Mouse (Mus musculus): ENCODE data around the gene Emc8. TPM values are rescaled to one million over a fixed set of nuclear protein-coding genes. Genes with fewer than 3 reads are reported as not detected.
A peak's percentile ranks its signal among the peaks of the same experiment; 100 is the strongest.

Gene Emc8
- polyA plus RNA-seq, 2 experiments = 45.5 to 122 TPM

DNA sequence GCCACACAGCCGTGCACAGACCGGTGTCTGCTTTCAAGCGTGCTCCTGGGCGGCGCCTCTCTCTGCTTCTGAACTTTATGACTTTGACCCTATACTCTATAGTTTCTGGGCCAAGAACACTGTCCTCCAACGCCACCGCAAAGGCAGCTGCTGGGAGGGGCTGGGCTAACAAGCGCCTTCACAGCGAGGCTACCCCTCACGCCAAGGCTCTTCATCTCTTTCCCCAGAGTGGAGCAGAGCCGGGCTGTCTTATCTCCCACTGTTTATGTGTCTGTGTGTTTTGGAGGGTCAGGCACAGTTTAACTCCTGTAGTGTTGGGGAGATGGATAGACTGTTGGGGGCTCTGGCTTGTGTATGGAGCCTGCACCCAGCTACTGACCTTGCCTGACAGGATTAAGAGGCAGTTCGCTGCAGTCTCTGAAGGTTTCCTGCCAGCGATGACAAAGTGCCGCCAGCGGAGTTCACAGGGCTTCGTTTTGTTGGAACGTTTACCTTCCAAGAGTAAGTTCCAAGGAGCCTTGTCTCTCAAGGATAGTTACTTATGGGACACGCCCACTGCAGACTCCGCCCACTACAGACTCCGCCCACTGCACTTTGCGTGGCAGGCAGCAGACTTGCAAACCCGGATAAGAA, 25.6 kb upstream of the Emc8 start:
- Histone ChIP-seq H3K4me1 (replicated peaks; ENCODE audit: control insufficient read depth in 2 of 2, insufficient read depth in 2 of 2, low read length in 1 of 2) (peaks cover 0 to 18% of the 10 kb centered on the region in 2 experiments; a peak in 1 of 4 replicates), H3K4me3 (ENCODE audit: insufficient read depth in 1 of 2, low read depth in 2 of 2, low read length in 2 of 2) (no peak overlapping the region), H3K27ac (no peak overlapping the region), H3K27me3 (ENCODE audit: control insufficient read depth, insufficient read depth, low read length) (no peaks in the 10 kb centered on the region), H3K36me3 (replicated peaks; ENCODE audit: control insufficient read depth, insufficient read depth, low read depth) (no peaks in the 10 kb centered on the region), H3K9ac (replicated peaks) (no peak overlapping the region), H3K9me3 (ENCODE audit: control insufficient read depth, low read length) (no peaks in the 10 kb centered on the region), H3K4me2 (ENCODE audit: low read depth) (no peak overlapping the region)
- ATAC-seq (ENCODE audit: insufficient read depth) (no peak), DNase-seq (ENCODE audit: low read depth in 3 of 3, low spot score in 3 of 3) (peak in 2 of 3 experiments; percentile 39 to 46)
- no peak for TF ChIP-seq CTCF (IDR thresholded peaks at IDR 0.05; ENCODE audit: low read depth)
- TF ChIP-seq EP300 (IDR thresholded peaks at IDR 0.05; ENCODE audit: low read depth) = no peak
- 45% methylated on average over 22 of the region's 22 CpGs for WGBS (ENCODE audit: insufficient replicate concordance)

DNA sequence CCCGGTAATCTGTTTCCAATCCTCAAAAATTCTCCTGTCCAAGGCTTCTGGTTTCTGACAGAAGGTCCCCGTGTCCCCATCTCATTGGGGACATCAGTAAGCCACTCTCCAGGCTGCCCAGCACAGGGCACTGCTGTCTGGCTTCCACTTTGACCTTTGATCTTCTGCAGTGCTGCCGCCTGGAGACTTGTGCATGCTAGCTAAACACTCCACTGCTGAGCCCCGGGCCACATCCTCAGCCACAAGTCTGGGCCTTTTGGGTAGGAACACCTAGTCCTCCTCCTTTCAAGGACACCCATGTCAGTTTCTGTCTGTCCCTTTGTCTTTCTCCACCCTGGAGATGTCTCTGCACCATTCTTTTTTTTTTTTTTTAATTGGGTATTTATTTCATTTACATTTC, 24.6 kb upstream of the Emc8 start:
- no peak overlapping the region for H3K9ac ChIP-seq (replicated peaks)
- WGBS (ENCODE audit: insufficient replicate concordance) = 73% methylated on average over 4 of the region's 4 CpGs
- no peak overlapping the region for H3K4me3 ChIP-seq (ENCODE audit: insufficient read depth in 1 of 2, low read depth in 2 of 2, low read length in 2 of 2)
- peaks cover 0 to 18% of the 10 kb centered on the region in 2 experiments; a peak in 1 of 4 replicates for H3K4me1 ChIP-seq (replicated peaks; ENCODE audit: control insufficient read depth in 2 of 2, insufficient read depth in 2 of 2, low read length in 1 of 2)
- no peak for ATAC-seq (ENCODE audit: insufficient read depth)
- H3K27ac ChIP-seq = no peak overlapping the region
- DNase-seq (ENCODE audit: low read depth in 3 of 3, low spot score in 3 of 3) = no peak
- H3K9me3 ChIP-seq (ENCODE audit: control insufficient read depth, low read length) = no peaks in the 10 kb centered on the region
- H3K36me3 ChIP-seq (replicated peaks; ENCODE audit: control insufficient read depth, insufficient read depth, low read depth) = no peaks in the 10 kb centered on the region
- H3K4me2 ChIP-seq (ENCODE audit: low read depth) = no peak overlapping the region
- no peaks in the 10 kb centered on the region for H3K27me3 ChIP-seq (ENCODE audit: control insufficient read depth, insufficient read depth, low read length)
- TF ChIP-seq EP300 (IDR thresholded peaks at IDR 0.05; ENCODE audit: low read depth) = no peak
- no peak for TF ChIP-seq CTCF (IDR thresholded peaks at IDR 0.05; ENCODE audit: low read depth)

DNA sequence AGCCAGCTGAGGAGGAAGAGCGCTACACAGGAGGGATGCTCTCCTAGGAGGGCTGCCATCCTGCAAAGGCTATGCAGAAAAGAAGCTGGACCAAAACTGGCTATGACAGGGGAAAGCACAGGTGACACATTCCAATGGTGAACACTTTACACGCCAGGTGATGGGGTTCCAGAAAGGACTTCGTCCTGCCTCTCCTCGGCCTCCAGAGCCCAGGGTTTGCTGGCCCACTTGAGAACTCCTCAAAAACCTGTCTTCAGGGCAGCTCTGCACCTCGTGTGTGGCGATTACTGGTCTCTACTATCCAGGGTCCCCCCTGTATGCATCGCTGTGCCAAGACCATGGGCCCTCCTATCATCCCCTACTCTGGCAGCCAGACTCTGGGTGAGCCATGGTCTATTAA, 20.1 kb upstream of the Emc8 start:
- peaks cover 0 to 4% of the 10 kb centered on the region in 2 experiments; a peak in 1 of 4 replicates for H3K4me1 ChIP-seq (replicated peaks; ENCODE audit: control insufficient read depth in 2 of 2, insufficient read depth in 2 of 2, low read length in 1 of 2)

DNA sequence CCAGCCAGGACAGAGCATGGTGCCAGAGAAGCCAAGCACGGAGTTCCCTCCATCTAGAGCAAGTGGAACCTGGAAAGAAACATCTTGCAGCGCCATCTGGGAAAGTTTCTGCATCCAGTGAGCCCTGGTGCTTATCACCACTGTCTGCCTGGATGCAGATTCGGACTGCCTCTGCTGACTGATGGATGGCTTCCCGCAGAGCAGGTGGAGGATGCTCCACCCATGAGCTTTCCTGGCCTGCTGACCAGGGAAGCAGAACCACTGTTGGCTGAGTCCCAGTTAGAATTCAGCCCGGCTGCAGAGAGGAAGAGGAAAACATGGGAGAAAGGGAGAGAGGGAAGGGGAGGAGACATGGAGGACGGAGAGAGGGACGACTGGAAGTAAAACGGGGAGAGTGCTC, 19.4 kb upstream of the Emc8 start:
- Histone ChIP-seq H3K36me3 (replicated peaks; ENCODE audit: control insufficient read depth, insufficient read depth, low read depth) (no peaks in the 10 kb centered on the region), H3K9me3 (ENCODE audit: control insufficient read depth, low read length) (no peaks in the 10 kb centered on the region), H3K4me1 (replicated peaks; ENCODE audit: control insufficient read depth in 2 of 2, insufficient read depth in 2 of 2, low read length in 1 of 2) (peaks cover 0 to 4% of the 10 kb centered on the region in 2 experiments; a peak in 1 of 4 replicates), H3K27ac (no peak overlapping the region), H3K9ac (replicated peaks) (no peak overlapping the region), H3K27me3 (ENCODE audit: control insufficient read depth, insufficient read depth, low read length) (no peaks in the 10 kb centered on the region), H3K4me2 (ENCODE audit: low read depth) (no peak overlapping the region), H3K4me3 (ENCODE audit: insufficient read depth in 1 of 2, low read depth in 2 of 2, low read length in 2 of 2) (no peak overlapping the region)
- TF ChIP-seq CTCF (IDR thresholded peaks at IDR 0.05; ENCODE audit: low read depth) = no peak
- no peak for TF ChIP-seq EP300 (IDR thresholded peaks at IDR 0.05; ENCODE audit: low read depth)
- 52% methylated on average over 8 of the region's 8 CpGs for WGBS (ENCODE audit: insufficient replicate concordance)
- no peak for DNase-seq (ENCODE audit: low read depth in 3 of 3, low spot score in 3 of 3)
- ATAC-seq (ENCODE audit: insufficient read depth) = no peak

More for the DNA sequence above, 20.1 kb upstream of the Emc8 start:
- H3K9me3 ChIP-seq (ENCODE audit: control insufficient read depth, low read length) = no peaks in the 10 kb centered on the region
- TF ChIP-seq EP300 (IDR thresholded peaks at IDR 0.05; ENCODE audit: low read depth) (no peak), CTCF (IDR thresholded peaks at IDR 0.05; ENCODE audit: low read depth) (no peak)
- ATAC-seq (ENCODE audit: insufficient read depth) (no peak), DNase-seq (ENCODE audit: low read depth in 3 of 3, low spot score in 3 of 3) (no peak)
- no peak overlapping the region for H3K4me2 ChIP-seq (ENCODE audit: low read depth)
- H3K27ac ChIP-seq = no peak overlapping the region
- no peaks in the 10 kb centered on the region for H3K27me3 ChIP-seq (ENCODE audit: control insufficient read depth, insufficient read depth, low read length)
- WGBS (ENCODE audit: insufficient replicate concordance) = 63% methylated on average over 7 of the region's 7 CpGs
- no peak overlapping the region for H3K9ac ChIP-seq (replicated peaks)
- no peak overlapping the region for H3K4me3 ChIP-seq (ENCODE audit: insufficient read depth in 1 of 2, low read depth in 2 of 2, low read length in 2 of 2)
- no peaks in the 10 kb centered on the region for H3K36me3 ChIP-seq (replicated peaks; ENCODE audit: control insufficient read depth, insufficient read depth, low read depth)

DNA sequence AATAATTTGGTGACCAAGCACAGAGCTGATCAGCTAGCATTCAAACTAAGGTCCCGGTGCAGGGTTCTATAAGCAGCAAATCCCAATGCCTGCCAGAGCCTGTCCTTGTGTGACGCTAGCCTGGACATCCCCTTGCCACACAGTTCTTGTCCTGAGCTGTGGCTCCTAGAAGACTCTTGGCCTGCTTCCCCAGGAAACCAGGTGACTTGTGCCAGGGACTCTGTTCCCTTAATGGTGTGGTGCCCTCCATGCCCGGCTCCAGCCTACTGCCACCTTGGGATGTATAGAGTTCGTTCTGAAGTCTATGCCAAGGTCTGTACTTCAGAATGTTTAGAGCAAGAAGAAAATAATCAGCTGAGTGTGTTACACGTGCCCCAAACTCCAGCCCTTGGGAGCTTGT, 18.2 kb upstream of the Emc8 start:
- H3K36me3 ChIP-seq (replicated peaks; ENCODE audit: control insufficient read depth, insufficient read depth, low read depth) = no peaks in the 10 kb centered on the region
- no peaks in the 10 kb centered on the region for H3K4me1 ChIP-seq (replicated peaks; ENCODE audit: control insufficient read depth in 2 of 2, insufficient read depth in 2 of 2, low read length in 1 of 2)
- ATAC-seq (ENCODE audit: insufficient read depth) (0 out of 2 replicates have a peak, but pooled peaks have one; percentile 2), DNase-seq (ENCODE audit: low read depth in 3 of 3, low spot score in 3 of 3) (no peak)
- no peak overlapping the region for H3K4me3 ChIP-seq (ENCODE audit: insufficient read depth in 1 of 2, low read depth in 2 of 2, low read length in 2 of 2)
- no peaks in the 10 kb centered on the region for H3K27me3 ChIP-seq (ENCODE audit: control insufficient read depth, insufficient read depth, low read length)
- no peak for TF ChIP-seq CTCF (IDR thresholded peaks at IDR 0.05; ENCODE audit: low read depth)
- no peak for TF ChIP-seq EP300 (IDR thresholded peaks at IDR 0.05; ENCODE audit: low read depth)
- no peak overlapping the region for H3K9ac ChIP-seq (replicated peaks)
- 57% methylated on average over 5 of the region's 5 CpGs for WGBS (ENCODE audit: insufficient replicate concordance)
- no peaks in the 10 kb centered on the region for H3K9me3 ChIP-seq (ENCODE audit: control insufficient read depth, low read length)
- H3K27ac ChIP-seq = no peak overlapping the region
- no peak overlapping the region for H3K4me2 ChIP-seq (ENCODE audit: low read depth)

Measured in liver, embryonic 14.5 days (tissue).